Mouse (Mus musculus) thymus, postnatal 10 days (tissue): Measurements from ENCODE around the gene Pfn5.
"Not testable (repeated sequence)": the region's sequence is repeated elsewhere in the genome, so short reads cannot be mapped to it uniquely, and the experiment has no call there.

ENCODE experiments used
- DNase-seq, 2 experiments: peaks; one replicate each; pipeline ENCODE4 v3.0.0; 2021; ENCODE audit warnings: low spot score in 2 of 2

Pfn5 gene

DNA sequence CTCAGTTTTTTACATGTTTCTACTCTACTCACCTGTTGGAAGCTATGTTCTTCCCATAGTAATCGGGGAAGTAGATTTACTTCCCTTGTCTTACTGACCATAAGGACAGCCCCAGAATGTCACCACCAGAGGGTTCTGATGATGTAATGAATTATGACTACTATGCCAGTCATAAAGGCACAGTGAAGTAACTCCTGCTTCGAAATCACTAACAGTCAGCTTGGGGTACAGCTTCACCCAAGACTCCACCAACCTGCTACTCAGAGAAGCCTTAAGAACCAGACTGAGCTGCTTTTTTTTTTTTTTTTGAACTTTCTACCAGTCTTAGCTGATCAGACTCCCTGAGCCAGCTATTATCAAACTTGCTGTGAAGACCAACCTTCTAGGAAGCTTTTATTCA is at the start of gene Pfn5, which contains the start of gene Asb12:
Pfn5 (plus strand) TSS at position 218 of the 400 bp plus-strand sequence.
Asb12 (minus strand) TSS at position 101 of the 400 bp plus-strand sequence.
- DNase-seq, result no peak

GRCm38 (mm10) chrX:95523883-95524282 is 34.0 kb upstream of the Pfn5 start:
- no peak for DNase-seq

DNA sequence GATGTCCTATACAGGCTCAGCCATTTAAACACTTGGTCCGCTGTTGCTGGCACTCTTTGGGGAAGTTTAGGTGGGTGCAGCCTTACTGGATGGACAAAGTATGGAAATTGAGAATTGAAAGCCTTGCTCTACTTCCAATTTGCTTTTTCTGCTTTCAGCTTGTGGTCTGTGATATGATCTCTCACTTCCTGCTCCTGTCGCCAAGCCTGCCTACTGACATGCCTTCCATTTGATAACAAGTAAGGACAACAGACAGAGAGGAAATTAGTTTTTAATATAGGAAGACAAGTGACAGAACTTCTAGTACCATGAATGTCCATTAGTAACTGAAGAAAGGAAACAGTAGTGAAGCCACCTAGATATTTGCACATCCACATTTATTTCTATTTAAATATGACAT is 32.7 kb upstream of the Pfn5 start:
- no peak for DNase-seq

DNA sequence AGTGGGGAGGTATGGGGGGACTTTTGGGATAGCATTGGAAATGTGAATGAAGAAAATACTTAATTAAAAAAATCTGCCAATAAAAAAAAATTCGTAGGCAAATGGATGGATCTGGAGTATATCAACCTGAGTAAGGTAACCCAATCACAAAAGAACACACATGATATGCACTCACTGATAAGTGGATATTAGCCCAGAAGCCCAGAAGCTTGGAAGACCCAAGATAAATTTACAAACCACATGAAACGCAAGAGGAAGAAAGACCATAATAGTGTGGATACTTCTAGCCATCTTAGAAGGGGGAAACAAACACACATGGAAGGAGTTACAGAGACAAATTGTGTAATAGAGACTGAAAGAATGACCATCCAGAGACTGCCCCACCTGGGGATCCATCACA is 22.4 kb upstream of the Pfn5 start:
- not testable (repeated sequence) for DNase-seq

GRCm38 (mm10) chrX:95554321-95554720 is 3.6 kb upstream of the Pfn5 start:
- no peak for DNase-seq

DNA sequence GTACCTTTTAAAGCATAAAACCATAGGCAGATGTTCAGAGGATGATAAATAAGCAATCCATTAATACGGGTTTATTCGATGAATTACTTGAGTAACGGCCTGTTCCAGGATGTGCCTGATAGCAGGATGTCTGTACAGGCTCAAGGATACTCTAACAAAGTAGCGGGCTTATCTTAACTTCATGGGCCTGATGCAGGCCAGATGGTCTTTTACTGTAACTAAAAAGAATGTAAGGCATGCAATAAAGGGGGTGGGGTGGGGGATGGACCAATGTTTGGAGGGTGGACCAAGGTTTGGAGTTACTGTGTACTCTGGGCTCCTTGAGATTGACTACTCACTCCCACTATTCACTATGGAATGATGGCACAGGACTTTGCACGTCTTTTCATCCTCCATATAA is 42.7 kb downstream of the Pfn5 start:
- no peak for DNase-seq
